Mouse (Mus musculus): Measurements from ENCODE around the gene Lrrc58. TPM values are rescaled to one million over a fixed set of nuclear protein-coding genes. Genes with fewer than 3 reads are reported as not detected.

Lrrc58 gene
- polyA plus RNA-seq (2015; fragmentation: Nextera tagmentation; extraction: Ambion mirVana): 48.2 and 51.7 TPM in 2 replicates

- no peaks in the 10 kb centered on the region for H3K27me3 ChIP-seq
- H3K4me3 ChIP-seq: peak within 1 kb of the TSS; percentile 90
- peak within 1 kb of the TSS; percentile 93 for H3K9ac ChIP-seq
- H3K4me1 ChIP-seq (replicated peaks): peaks cover 30% of the 10 kb centered on the region
- no peaks in the 10 kb centered on the region for H3K9me3 ChIP-seq
- ATAC-seq (ENCODE audit: low FRiP score, low read depth): peak; percentile 96
- peak within 1 kb of the TSS; percentile 99 for H3K27ac ChIP-seq (replicated peaks)
- under 1% methylated on average over 84 of the region's 86 CpGs for WGBS
- peak within 1 kb of the TSS; percentile 75 for H3K4me2 ChIP-seq
- H3K36me3 ChIP-seq: no peaks in the 10 kb centered on the region
Observed at GRCm38 (mm10) chr16:37867791-37868505, at the start of gene Lrrc58. Gene Lrrc58, plus strand, starts transcription at chr16:37868389.

DNA sequence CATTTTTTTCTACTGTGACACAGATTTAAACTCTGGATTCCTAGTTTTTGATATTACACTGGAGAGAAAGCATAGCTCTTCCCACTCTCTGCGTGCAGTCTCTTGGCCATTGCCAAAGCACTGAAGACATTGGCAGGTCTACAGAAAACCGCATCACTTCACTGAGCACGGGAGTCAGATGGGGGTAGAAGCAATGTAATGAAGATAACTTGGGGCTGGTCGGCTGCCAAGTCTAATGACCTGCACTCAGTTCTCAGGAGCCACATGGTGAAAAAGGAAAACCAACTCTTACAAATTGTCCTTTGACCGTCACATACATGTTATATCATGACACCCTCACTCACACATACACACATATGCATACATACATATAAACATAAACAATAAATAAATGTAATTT, 44.2 kb upstream of the Lrrc58 start:
- H3K9me3 ChIP-seq: no peaks in the 10 kb centered on the region
- no peaks in the 10 kb centered on the region for H3K27me3 ChIP-seq
- H3K4me2 ChIP-seq: no peak overlapping the region
- no peak overlapping the region for H3K9ac ChIP-seq
- no peak for ATAC-seq (ENCODE audit: low FRiP score, low read depth)
- no peak overlapping the region for H3K4me3 ChIP-seq
- H3K27ac ChIP-seq (replicated peaks): no peak overlapping the region
- no peaks in the 10 kb centered on the region for H3K4me1 ChIP-seq (replicated peaks)
- peaks cover 19% of the 10 kb centered on the region for H3K36me3 ChIP-seq
- WGBS: 69% methylated on average over 5 of the region's 5 CpGs

DNA sequence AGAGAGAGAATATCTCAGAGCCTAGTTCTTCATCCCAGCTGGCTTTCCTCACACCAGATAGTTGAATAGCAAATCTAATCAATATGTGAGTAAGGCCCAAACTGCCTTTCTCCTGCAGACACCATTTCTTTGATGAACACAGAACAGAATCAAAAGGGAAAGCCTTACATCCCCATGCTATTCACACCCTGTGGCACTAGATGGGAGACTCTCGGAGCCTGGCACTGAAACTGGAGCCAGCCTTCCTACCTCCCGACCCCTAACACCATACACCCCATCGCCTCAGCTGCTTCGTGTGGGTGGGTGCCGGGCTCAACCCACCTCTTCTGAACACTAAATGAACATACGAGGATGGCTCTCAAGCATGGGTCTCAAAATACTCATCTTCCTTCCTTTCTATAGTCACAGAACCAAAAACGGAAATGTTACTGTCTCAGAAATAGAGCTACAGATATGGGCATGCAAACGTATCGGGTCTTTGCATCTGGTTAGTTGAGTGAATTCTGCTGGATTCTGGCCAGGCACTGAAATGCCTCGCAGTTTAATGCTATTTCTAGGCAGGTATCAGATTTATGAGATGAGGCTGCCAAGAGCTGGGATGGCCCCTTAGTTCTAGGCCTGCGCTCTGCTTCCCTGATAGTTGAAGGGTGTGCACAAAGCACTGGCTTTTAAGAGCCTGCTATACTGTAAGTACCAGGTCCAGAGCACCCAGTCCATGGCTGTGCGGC, 43.2 kb upstream of the Lrrc58 start:
- 87% methylated on average over 12 of the region's 12 CpGs for WGBS
- H3K27me3 ChIP-seq: no peaks in the 10 kb centered on the region
- no peaks in the 10 kb centered on the region for H3K9me3 ChIP-seq
- H3K9ac ChIP-seq: no peak overlapping the region
- H3K4me3 ChIP-seq: no peak overlapping the region
- no peaks in the 10 kb centered on the region for H3K4me1 ChIP-seq (replicated peaks)
- H3K27ac ChIP-seq (replicated peaks): no peak overlapping the region
- peaks cover 27% of the 10 kb centered on the region for H3K36me3 ChIP-seq
- no peak overlapping the region for H3K4me2 ChIP-seq
- ATAC-seq (ENCODE audit: low FRiP score, low read depth): no peak

GRCm38 (mm10) chr16:37826286-37826685, 41.9 kb upstream of the Lrrc58 start:
- Histone ChIP-seq H3K27me3 (no peaks in the 10 kb centered on the region), H3K4me3 (no peak overlapping the region), H3K4me2 (no peak overlapping the region), H3K4me1 (replicated peaks) (no peaks in the 10 kb centered on the region), H3K9ac (no peak overlapping the region), H3K36me3 (peaks cover 24% of the 10 kb centered on the region), H3K27ac (replicated peaks) (no peak overlapping the region), H3K9me3 (no peaks in the 10 kb centered on the region)
- no peak for ATAC-seq (ENCODE audit: low FRiP score, low read depth)
- 98% methylated on average over 3 of the region's 3 CpGs for WGBS

DNA sequence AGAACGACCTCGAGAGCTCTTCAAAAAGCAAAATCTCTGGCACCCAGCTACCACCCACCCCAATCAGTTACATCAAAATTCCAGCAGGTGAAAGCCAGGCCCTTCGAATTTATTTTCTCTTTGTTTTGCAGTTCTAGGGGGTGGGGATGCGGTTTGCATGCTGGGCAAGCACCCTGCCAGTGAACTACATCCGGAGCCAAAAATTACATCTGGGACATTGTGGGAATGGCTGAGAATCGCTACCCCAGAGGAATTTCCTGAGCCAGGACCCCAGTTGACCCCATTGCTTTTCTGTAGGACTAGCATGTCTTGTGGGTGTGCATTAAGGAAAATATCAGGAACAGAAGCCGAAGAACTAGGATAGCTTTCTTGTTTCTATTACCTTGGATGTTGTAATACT, 37.1 kb upstream of the Lrrc58 start:
- no peak overlapping the region for H3K4me3 ChIP-seq
- WGBS: 73% methylated on average over 7 of the region's 7 CpGs
- no peaks in the 10 kb centered on the region for H3K4me1 ChIP-seq (replicated peaks)
- H3K27ac ChIP-seq (replicated peaks): no peak overlapping the region
- no peaks in the 10 kb centered on the region for H3K27me3 ChIP-seq
- no peak overlapping the region for H3K4me2 ChIP-seq
- no peak for ATAC-seq (ENCODE audit: low FRiP score, low read depth)
- H3K36me3 ChIP-seq: peaks cover 8% of the 10 kb centered on the region; the same call in 1 of the 2 replicates
- H3K9me3 ChIP-seq: no peaks in the 10 kb centered on the region
- no peak overlapping the region for H3K9ac ChIP-seq

DNA sequence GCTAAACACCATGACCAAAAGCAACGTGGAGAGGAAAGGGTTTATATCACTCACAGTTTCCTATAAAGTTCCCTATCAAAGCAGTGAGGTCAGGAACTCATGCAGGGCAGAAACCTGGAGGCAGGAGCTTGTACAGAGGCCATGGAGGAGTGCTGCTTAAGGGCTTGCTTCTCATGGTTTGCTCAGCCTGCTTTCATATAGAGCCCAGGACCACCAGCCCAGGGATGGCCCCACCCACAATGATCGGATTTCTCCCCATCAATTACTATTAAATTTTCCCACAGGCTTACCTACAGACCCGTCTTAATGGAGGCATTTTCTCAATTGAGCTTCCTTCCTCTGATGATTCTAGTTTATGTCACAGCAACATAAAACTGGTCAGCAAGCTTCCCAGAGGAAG, 30.6 kb upstream of the Lrrc58 start:
- no peak for ATAC-seq (ENCODE audit: low FRiP score, low read depth)
- Histone ChIP-seq H3K27ac (replicated peaks) (no peak overlapping the region), H3K9me3 (no peaks in the 10 kb centered on the region), H3K4me2 (no peak overlapping the region), H3K36me3 (no peaks in the 10 kb centered on the region), H3K4me3 (no peak overlapping the region), H3K9ac (no peak overlapping the region), H3K27me3 (no peaks in the 10 kb centered on the region), H3K4me1 (replicated peaks) (no peaks in the 10 kb centered on the region)
- WGBS: 76% methylated on average over 3 of the region's 3 CpGs

GRCm38 (mm10) chr16:37842439-37842838, 25.8 kb upstream of the Lrrc58 start:
- no peak for ATAC-seq (ENCODE audit: low FRiP score, low read depth)
- Histone ChIP-seq H3K27ac (replicated peaks) (no peak overlapping the region), H3K36me3 (no peaks in the 10 kb centered on the region), H3K4me2 (no peak overlapping the region), H3K27me3 (no peaks in the 10 kb centered on the region), H3K4me1 (replicated peaks) (no peaks in the 10 kb centered on the region), H3K9me3 (no peaks in the 10 kb centered on the region), H3K4me3 (no peak overlapping the region), H3K9ac (no peak overlapping the region)
- WGBS: 86% methylated on average over 2 of the region's 2 CpGs

- Histone ChIP-seq H3K9me3 (no peaks in the 10 kb centered on the region), H3K4me3 (no peak overlapping the region), H3K27me3 (no peaks in the 10 kb centered on the region), H3K4me1 (replicated peaks) (no peaks in the 10 kb centered on the region), H3K36me3 (no peaks in the 10 kb centered on the region), H3K4me2 (no peak overlapping the region), H3K9ac (no peak overlapping the region), H3K27ac (replicated peaks) (no peak overlapping the region)
- 90% methylated on average over 12 of the region's 12 CpGs for WGBS
- no peak for ATAC-seq (ENCODE audit: low FRiP score, low read depth)
Observed at GRCm38 (mm10) chr16:37843740-37844139, 24.4 kb upstream of the Lrrc58 start.

DNA sequence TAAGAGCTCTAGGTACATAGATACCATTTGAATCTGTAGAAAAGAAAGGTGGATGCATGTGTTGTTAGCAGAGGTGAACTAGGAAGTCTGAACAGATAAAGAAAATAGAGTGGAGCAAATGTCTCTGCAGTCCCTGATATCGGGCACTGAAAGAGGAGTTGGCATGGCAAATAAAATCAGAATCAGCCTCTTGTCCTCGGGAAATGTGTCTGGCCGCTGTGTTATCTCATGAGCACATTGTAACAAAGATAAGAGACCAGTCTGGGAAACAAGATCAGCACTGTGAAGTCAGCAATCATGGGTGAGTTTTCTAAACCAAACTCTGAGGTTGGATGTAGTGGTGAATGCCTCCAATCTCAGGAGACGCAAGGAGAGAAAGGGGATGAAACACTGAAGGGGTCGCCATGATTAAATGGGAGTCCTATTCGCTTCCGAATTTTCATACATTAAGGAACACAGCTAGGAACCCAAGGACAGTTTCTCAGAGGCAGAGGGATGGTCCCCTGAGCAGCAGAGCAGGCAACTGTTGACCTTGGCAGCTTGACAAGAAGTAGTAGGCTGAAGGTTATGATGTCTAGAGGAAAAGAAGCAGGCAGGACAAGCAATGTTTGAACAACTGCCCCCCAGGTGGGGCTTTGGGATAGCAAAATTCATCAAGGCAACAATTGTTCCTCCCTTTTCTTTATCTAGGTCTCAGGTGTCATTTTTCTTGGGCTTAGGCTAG, 22.8 kb upstream of the Lrrc58 start:
- no peak for ATAC-seq (ENCODE audit: low FRiP score, low read depth)
- no peak overlapping the region for H3K4me3 ChIP-seq
- H3K36me3 ChIP-seq: no peaks in the 10 kb centered on the region
- H3K9ac ChIP-seq: no peak overlapping the region
- H3K27ac ChIP-seq (replicated peaks): no peak overlapping the region
- no peak overlapping the region for H3K4me2 ChIP-seq
- H3K27me3 ChIP-seq: no peaks in the 10 kb centered on the region
- H3K4me1 ChIP-seq (replicated peaks): no peaks in the 10 kb centered on the region
- 86% methylated on average over 7 of the region's 7 CpGs for WGBS
- H3K9me3 ChIP-seq: no peaks in the 10 kb centered on the region

DNA sequence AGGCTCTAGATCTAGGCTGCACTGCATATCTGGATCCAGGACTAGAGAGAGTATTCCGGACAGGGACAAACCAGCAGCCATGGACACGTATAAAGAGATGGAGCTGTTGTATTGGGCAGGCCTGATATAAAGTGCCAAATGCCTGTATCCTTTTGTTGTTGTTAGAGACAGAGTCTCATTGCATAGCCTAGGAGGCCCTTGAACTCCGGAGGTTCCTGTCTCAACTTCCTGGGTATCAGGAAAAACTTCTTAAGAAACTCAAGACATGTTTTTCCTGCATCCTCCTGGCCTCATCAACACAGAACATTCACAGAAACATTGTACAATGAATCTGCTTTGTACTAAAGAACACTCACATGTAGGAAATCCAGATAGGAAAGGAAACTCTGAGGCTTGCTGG, 21.1 kb upstream of the Lrrc58 start:
- Histone ChIP-seq H3K9me3 (no peaks in the 10 kb centered on the region), H3K4me2 (no peak overlapping the region), H3K27ac (replicated peaks) (no peak overlapping the region), H3K4me3 (no peak overlapping the region), H3K9ac (no peak overlapping the region), H3K27me3 (no peaks in the 10 kb centered on the region), H3K36me3 (no peaks in the 10 kb centered on the region), H3K4me1 (replicated peaks) (no peaks in the 10 kb centered on the region)
- WGBS: 89% methylated on average over 3 of the region's 3 CpGs
- no peak for ATAC-seq (ENCODE audit: low FRiP score, low read depth)

- ATAC-seq (ENCODE audit: low FRiP score, low read depth): no peak
- Histone ChIP-seq H3K4me3 (no peak overlapping the region), H3K9ac (no peak overlapping the region), H3K36me3 (no peaks in the 10 kb centered on the region), H3K4me1 (replicated peaks) (0 out of 2 replicates have a peak, but pooled peaks cover 4% of the 10 kb centered on the region), H3K27me3 (no peaks in the 10 kb centered on the region), H3K27ac (replicated peaks) (no peak overlapping the region), H3K9me3 (no peaks in the 10 kb centered on the region), H3K4me2 (no peak overlapping the region)
- WGBS: 60% methylated on average over 5 of the region's 5 CpGs
Observed at GRCm38 (mm10) chr16:37851366-37851765, 16.8 kb upstream of the Lrrc58 start.

GRCm38 (mm10) chr16:37853279-37853678, 14.9 kb upstream of the Lrrc58 start:
- 52% methylated on average over 9 of the region's 9 CpGs for WGBS
- ATAC-seq (ENCODE audit: low FRiP score, low read depth): no peak
- no peak overlapping the region for H3K4me3 ChIP-seq
- H3K36me3 ChIP-seq: no peaks in the 10 kb centered on the region
- H3K9ac ChIP-seq: no peak overlapping the region
- H3K4me2 ChIP-seq: no peak overlapping the region
- H3K4me1 ChIP-seq (replicated peaks): 0 out of 2 replicates have a peak, but pooled peaks cover 4% of the 10 kb centered on the region
- H3K27me3 ChIP-seq: no peaks in the 10 kb centered on the region
- H3K9me3 ChIP-seq: no peaks in the 10 kb centered on the region
- no peak overlapping the region for H3K27ac ChIP-seq (replicated peaks)
